Mouse (Mus musculus) liver, postnatal 0 days (tissue): ENCODE results near the gene Drc3.

Source experiments
- CTCF ChIP-seq: sonication (generic); IDR thresholded peaks from 2 replicates; pipeline ENCODE4 v1.5.1; 2016; ENCODE audit warnings: antibody characterized with exemption, low read depth
- EP300 ChIP-seq: IDR thresholded peaks from 2 replicates; pipeline ENCODE4 v1.6.1; 2016; ENCODE audit warnings: antibody characterized with exemption, low read depth, mild to moderate bottlenecking

- no peak for TF ChIP-seq CTCF
- no peak for TF ChIP-seq EP300
Measured at GRCm38 (mm10) chr11:60433501-60433900, 80.4 kb downstream of the Drc3 start.
